Mouse (Mus musculus): ENCODE data around the gene Kif1b. TPM values are rescaled to one million over a fixed set of nuclear protein-coding genes. Genes with fewer than 3 reads are reported as not detected.

The Kif1b gene
- total and polyA plus RNA-seq, 3 experiments: 8.8 to 20.2 (median 16.3) TPM

GRCm38 (mm10) chr4:149303502-149303901, 4.0 kb downstream of the Kif1b start:
- H3K36me3 ChIP-seq (ENCODE audit: control insufficient read depth in 1 of 2, insufficient read depth in 2 of 2, low read length in 2 of 2): peaks cover 0 to 3% of the 10 kb centered on the region in 2 experiments; a peak in 1 of 4 replicates
- H3K27ac ChIP-seq (ENCODE audit: control insufficient read depth, low read depth, low read length): no peak overlapping the region
- H3K4me3 ChIP-seq (ENCODE audit: control insufficient read depth in 1 of 2, insufficient read depth in 1 of 2, low read depth in 2 of 2, low read length in 2 of 2): no peak overlapping the region
- H3K79me2 ChIP-seq (ENCODE audit: control insufficient read depth, insufficient read depth, low read length, poor library complexity): peaks cover 6% of the 10 kb centered on the region
- no peak overlapping the region for H3K9ac ChIP-seq (ENCODE audit: control insufficient read depth, low read depth, low read length, poor library complexity, severe bottlenecking)
- TF ChIP-seq GABPA (IDR thresholded peaks at IDR 0.05; ENCODE audit: low read depth, low read length) (no peak), GATA1 (IDR thresholded peaks at IDR 0.05; ENCODE audit: low read depth, low read length) (no peak), MAZ (IDR thresholded peaks at IDR 0.05; ENCODE audit: low read depth, low read length) (no peak), KAT2A (conservative IDR thresholded peaks at IDR 0.05; ENCODE audit: low read depth, low read length) (no peak), SMC3 (IDR thresholded peaks at IDR 0.05; ENCODE audit: low read depth, low read length) (no peak), MEF2A (IDR thresholded peaks at IDR 0.05; ENCODE audit: extremely low read depth, insufficient replicate concordance, low read depth, low read length, poor library complexity, severe bottlenecking) (no peak), ELF1 (IDR thresholded peaks at IDR 0.05; ENCODE audit: low read depth, low read length) (no peak), POLR2AphosphoS5 (IDR thresholded peaks at IDR 0.05; ENCODE audit: borderline replicate concordance, low read depth, low read length) (no peak), ZKSCAN1 (IDR thresholded peaks at IDR 0.05; ENCODE audit: low read depth, low read length) (no peak), EP300 (IDR thresholded peaks at IDR 0.05; ENCODE audit: low read depth in 1 of 2, low read length in 2 of 2) (no peak), ZNF384 (IDR thresholded peaks at IDR 0.05; ENCODE audit: low read depth, low read length) (no peak), SIN3A (IDR thresholded peaks at IDR 0.05; ENCODE audit: low read length) (no peak), NRF1 (IDR thresholded peaks at IDR 0.05; ENCODE audit: insufficient read depth, low read depth, low read length, poor library complexity, severe bottlenecking) (no peak), E2F4 (IDR thresholded peaks at IDR 0.05; ENCODE audit: borderline replicate concordance, low read depth, low read length) (no peak), POLR2AphosphoS2 (IDR thresholded peaks at IDR 0.05; ENCODE audit: low read length) (no peak), MYC (IDR thresholded peaks at IDR 0.05; ENCODE audit: low read depth, low read length) (no peak)
- no peaks in the 10 kb centered on the region for H3K27me3 ChIP-seq (ENCODE audit: control insufficient read depth in 1 of 2, insufficient read depth in 2 of 2, low read length in 2 of 2)
- peaks cover under 1 to 5% of the 10 kb centered on the region in 2 experiments; a peak in 2 of 4 replicates for H3K4me1 ChIP-seq (ENCODE audit: control insufficient read depth in 1 of 2, insufficient read depth in 2 of 2, low read length in 2 of 2)
- no peak for DNase-seq (ENCODE audit: low read depth, low spot score)
- H3K9me3 ChIP-seq (replicated peaks; ENCODE audit: insufficient read depth, low read length): no peaks in the 10 kb centered on the region

GRCm38 (mm10) chr4:149302751-149303150, 4.7 kb downstream of the Kif1b start:
- Histone ChIP-seq H3K79me2 (ENCODE audit: control insufficient read depth, insufficient read depth, low read length, poor library complexity) (peaks cover 6% of the 10 kb centered on the region; the same call in 1 of the 2 replicates), H3K27me3 (ENCODE audit: control insufficient read depth in 1 of 2, insufficient read depth in 2 of 2, low read length in 2 of 2) (no peaks in the 10 kb centered on the region), H3K4me1 (ENCODE audit: control insufficient read depth in 1 of 2, insufficient read depth in 2 of 2, low read length in 2 of 2) (peaks cover 0 to 5% of the 10 kb centered on the region in 2 experiments; a peak in 1 of 4 replicates), H3K9ac (ENCODE audit: control insufficient read depth, low read depth, low read length, poor library complexity, severe bottlenecking) (no peak overlapping the region), H3K27ac (ENCODE audit: control insufficient read depth, low read depth, low read length) (no peak overlapping the region), H3K36me3 (ENCODE audit: control insufficient read depth in 1 of 2, insufficient read depth in 2 of 2, low read length in 2 of 2) (peaks cover 0 to 3% of the 10 kb centered on the region in 2 experiments; a peak in 1 of 4 replicates), H3K4me3 (ENCODE audit: control insufficient read depth in 1 of 2, insufficient read depth in 1 of 2, low read depth in 2 of 2, low read length in 2 of 2) (no peak overlapping the region), H3K9me3 (replicated peaks; ENCODE audit: insufficient read depth, low read length) (no peaks in the 10 kb centered on the region)
- DNase-seq (ENCODE audit: low read depth, low spot score): no peak
- TF ChIP-seq ZKSCAN1 (IDR thresholded peaks at IDR 0.05; ENCODE audit: low read depth, low read length) (no peak), POLR2AphosphoS2 (IDR thresholded peaks at IDR 0.05; ENCODE audit: low read length) (no peak)
